Mouse (Mus musculus) lung, postnatal 0 days (tissue): ENCODE measurements at regions not wholly inside any gene's neighbourhood (a gene's known extent, or its start where the extent isn't known, plus 50 kb on each side); places are given as distances from the start of the nearest gene placed in this dataset.

Source experiments
- ATAC-seq: fragments of 200-750 bp; cut with Nextera tagmentation; 2 replicates; pipeline ENCODE4 v1.8.0; 2017; ENCODE audit warnings: moderate library complexity
- DNase-seq: peaks from one replicate; pipeline ENCODE4 v3.0.0-alpha.2; 2016; ENCODE audit warnings: low spot score
- H3K27ac ChIP-seq: fragments of 300-500 bp; sonication (generic); 2 replicates; pipeline ENCODE4 v1.5.1; 2014; ENCODE audit warnings: antibody characterized with exemption, mild to moderate bottlenecking, low read length, mixed read lengths
- H3K27me3 ChIP-seq: fragments of 300-500 bp; sonication (generic); replicated peaks from 2 replicates; pipeline ENCODE4 v1.6.1; 2014; ENCODE audit warnings: low read length, mixed read lengths; ENCODE audit not compliant: insufficient read depth
- H3K36me3 ChIP-seq: fragments of 300-500 bp; sonication (generic); 2 replicates; pipeline ENCODE4 v1.6.1; 2014; ENCODE audit warnings: low read length, mixed read lengths; ENCODE audit not compliant: insufficient read depth
- H3K4me1 ChIP-seq: fragments of 300-500 bp; sonication (generic); 2 replicates; pipeline ENCODE4 v1.6.1; 2014; ENCODE audit warnings: antibody characterized with exemption, low read depth, low read length, mixed read lengths; ENCODE audit not compliant: insufficient read depth
- H3K4me2 ChIP-seq: fragments of 300-500 bp; sonication (generic); replicated peaks from 2 replicates; pipeline ENCODE4 v1.6.1; 2014; ENCODE audit warnings: low read depth, mild to moderate bottlenecking, low read length, moderate library complexity, mixed read lengths
- H3K4me3 ChIP-seq: fragments of 300-500 bp; sonication (generic); 2 replicates; pipeline ENCODE4 v1.5.1; 2014; ENCODE audit warnings: low read depth, low read length
- H3K9ac ChIP-seq: fragments of 300-500 bp; sonication (generic); replicated peaks from 2 replicates; pipeline ENCODE4 v1.6.1; 2014; ENCODE audit warnings: low read depth, mild to moderate bottlenecking
- H3K9me3 ChIP-seq: fragments of 300-500 bp; sonication (generic); 2 replicates; pipeline ENCODE4 v1.6.1; 2016; ENCODE audit warnings: low read length, mixed read lengths
- CTCF ChIP-seq: IDR thresholded peaks from 2 replicates; pipeline ENCODE4 v1.5.1; 2016; ENCODE audit warnings: antibody characterized with exemption, mild to moderate bottlenecking
- EP300 ChIP-seq: IDR thresholded peaks from 2 replicates; pipeline ENCODE4 v1.6.1; 2016; ENCODE audit warnings: antibody characterized with exemption, mild to moderate bottlenecking, control low read depth
- WGBS: fragments of 180-500 bp; shearing (Covaris S2); extraction: QIAGEN DNeasy Blood & Tissue Kit; methylation state at CpG from one replicate; pipeline ENCODE4 v1.1.7; 2014; 5-methylcytosine and 5-hydroxymethylcytosine counted together

GRCm38 (mm10) chr1:184533870-184534269 lies 198.5 kb downstream of the Hlx start:
- H3K4me1 ChIP-seq, result no peaks in the 10 kb centered on the region
- no peak overlapping the region for H3K9ac ChIP-seq
- H3K4me2 ChIP-seq, result no peak overlapping the region
- no peak overlapping the region for H3K4me3 ChIP-seq
- H3K27me3 ChIP-seq, result no peaks in the 10 kb centered on the region
- H3K36me3 ChIP-seq, result no peaks in the 10 kb centered on the region
- no peak overlapping the region for H3K27ac ChIP-seq
- TF ChIP-seq EP300, result no peak
- no peak for TF ChIP-seq CTCF
- ATAC-seq, result no peak
- DNase-seq, result no peak
- WGBS, result 46% methylated on average over 5 of the region's 5 CpGs
- no peaks in the 10 kb centered on the region for H3K9me3 ChIP-seq

GRCm38 (mm10) chr1:184532488-184533055 lies 199.8 kb downstream of the Hlx start:
- no peak overlapping the region for H3K27ac ChIP-seq
- H3K36me3 ChIP-seq, result no peaks in the 10 kb centered on the region
- TF ChIP-seq EP300 (no peak), CTCF (no peak)
- no peaks in the 10 kb centered on the region for H3K27me3 ChIP-seq
- H3K9me3 ChIP-seq, result no peaks in the 10 kb centered on the region
- H3K9ac ChIP-seq, result no peak overlapping the region
- no peak overlapping the region for H3K4me2 ChIP-seq
- ATAC-seq (no peak), DNase-seq (peak; percentile 65)
- H3K4me3 ChIP-seq, result no peak overlapping the region
- H3K4me1 ChIP-seq, result no peaks in the 10 kb centered on the region
- WGBS, result 58% methylated on average over 8 of the region's 8 CpGs

- WGBS, result 48% methylated on average over 3 of the region's 3 CpGs
- Histone ChIP-seq H3K4me1 (no peaks in the 10 kb centered on the region), H3K27ac (no peak overlapping the region), H3K9me3 (no peaks in the 10 kb centered on the region), H3K9ac (no peak overlapping the region), H3K36me3 (no peaks in the 10 kb centered on the region), H3K27me3 (no peaks in the 10 kb centered on the region), H3K4me3 (no peak overlapping the region), H3K4me2 (no peak overlapping the region)
- no peak for DNase-seq
- ATAC-seq, result no peak
- TF ChIP-seq EP300 (no peak), CTCF (no peak)
Observed at GRCm38 (mm10) chr1:184530606-184531320, 201.7 kb downstream of the Hlx start.

GRCm38 (mm10) chr1:184525740-184526139 lies 206.7 kb downstream of the Hlx start:
- ATAC-seq, result no peak
- Histone ChIP-seq H3K9me3 (no peaks in the 10 kb centered on the region), H3K9ac (no peak overlapping the region), H3K4me2 (no peak overlapping the region), H3K4me1 (no peaks in the 10 kb centered on the region), H3K27ac (no peak overlapping the region), H3K27me3 (no peaks in the 10 kb centered on the region), H3K4me3 (no peak overlapping the region), H3K36me3 (no peaks in the 10 kb centered on the region)
- no peak for TF ChIP-seq EP300
- no peak for TF ChIP-seq CTCF
- no peak for DNase-seq
- 75% methylated on average over 4 of the region's 4 CpGs for WGBS

- 68% methylated on average over 5 of the region's 5 CpGs for WGBS
- ATAC-seq (no peak), DNase-seq (no peak)
Observed at GRCm38 (mm10) chr1:184519551-184519950, 212.9 kb downstream of the Hlx start.

GRCm38 (mm10) chr1:184504663-184505062 lies 227.8 kb downstream of the Hlx start:
- no peak overlapping the region for H3K27ac ChIP-seq
- TF ChIP-seq EP300, result no peak
- TF ChIP-seq CTCF, result no peak
- 73% methylated on average over 4 of the region's 4 CpGs for WGBS
- H3K9ac ChIP-seq, result no peak overlapping the region
- H3K9me3 ChIP-seq, result no peaks in the 10 kb centered on the region
- no peaks in the 10 kb centered on the region for H3K36me3 ChIP-seq
- H3K27me3 ChIP-seq, result no peaks in the 10 kb centered on the region
- ATAC-seq, result no peak
- no peak overlapping the region for H3K4me2 ChIP-seq
- H3K4me1 ChIP-seq, result no peaks in the 10 kb centered on the region
- H3K4me3 ChIP-seq, result no peak overlapping the region
- no peak for DNase-seq

More at GRCm38 (mm10) chr1:184519551-184519950, 212.9 kb downstream of the Hlx start:
- no peak overlapping the region for H3K27ac ChIP-seq
- TF ChIP-seq EP300 (no peak), CTCF (no peak)
- H3K4me3 ChIP-seq, result no peak overlapping the region
- H3K9me3 ChIP-seq, result no peaks in the 10 kb centered on the region
- H3K9ac ChIP-seq, result no peak overlapping the region
- H3K4me2 ChIP-seq, result no peak overlapping the region
- no peaks in the 10 kb centered on the region for H3K27me3 ChIP-seq
- H3K36me3 ChIP-seq, result no peaks in the 10 kb centered on the region
- H3K4me1 ChIP-seq, result no peaks in the 10 kb centered on the region
